Mouse (Mus musculus) spleen, adult 2 months (tissue): Measurements from ENCODE around the gene Dpp8.

ENCODE experiments used
- CTCF ChIP-seq: fragments of 200-500 bp; IDR thresholded peaks from 2 replicates; pipeline ENCODE4 v1.5.1; 2011; ENCODE audit warnings: mild to moderate bottlenecking, inconsistent platforms; ENCODE audit not compliant: insufficient read depth, insufficient read length, insufficient replicate concordance; ENCODE audit errors: extremely low read depth
- POLR2A ChIP-seq: fragments of 200-500 bp; IDR thresholded peaks from 2 replicates; pipeline ENCODE4 v1.6.1; 2011; ENCODE audit warnings: low read depth, low read length, inconsistent platforms

DNA sequence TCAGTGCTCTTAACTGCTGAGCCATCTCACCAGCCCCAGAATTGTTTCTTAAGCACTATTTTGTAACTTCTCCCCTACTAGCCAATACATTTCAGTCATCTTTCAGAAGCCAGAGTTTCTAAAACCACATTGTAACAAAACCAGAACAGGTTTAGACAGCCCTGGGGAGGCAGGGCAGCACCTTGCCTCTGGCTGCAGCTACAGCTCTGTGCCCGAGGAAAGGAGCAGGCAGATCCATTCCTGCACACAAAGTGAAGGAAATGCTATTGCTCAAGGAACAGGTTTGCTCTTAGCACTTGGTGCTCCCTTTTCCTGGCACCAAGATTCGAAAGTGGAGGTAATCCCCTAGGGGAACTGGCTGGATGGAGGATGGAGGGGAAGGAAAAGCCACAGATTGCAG is 85.3 kb downstream of the Dpp8 start:
- TF ChIP-seq CTCF (no peak), POLR2A (no peak)
